ENCODE assay signal across 9 mouse cellular contexts in the genomic region with DNA sequence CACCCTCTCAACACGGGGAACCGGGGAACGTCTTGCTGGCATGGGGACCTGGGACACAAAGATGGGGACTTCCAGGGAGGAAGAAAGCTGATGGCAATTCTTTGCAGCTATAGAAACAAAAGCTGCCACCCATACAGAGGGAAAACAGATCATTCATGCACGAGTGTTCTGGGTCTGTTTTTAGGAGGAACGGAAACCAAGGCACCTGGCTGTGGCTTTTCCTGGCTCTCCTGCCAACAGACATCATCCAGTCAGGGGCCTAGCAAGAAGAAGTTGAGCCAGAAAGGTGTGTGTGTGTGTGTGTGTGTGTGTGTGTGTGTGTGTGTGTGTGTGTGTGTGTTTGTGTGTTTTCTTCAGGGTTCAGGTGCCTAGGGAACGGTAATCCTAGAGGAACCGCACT. TPM values are rescaled to one million over a fixed set of nuclear protein-coding genes. Genes with fewer than 3 reads are reported as not detected.
DNase-seq lines count a peak whose midpoint lies in the region; ATAC-seq and TF ChIP-seq lines count a peak whose summit lies in the region.
"Had no signal": no experiment of that assay in that cellular context is flagged by ENCODE, and none has a peak within 500 bp of the region (broad histone marks: within the 10 kb centered on the region; RNA-seq: fewer than 3 reads in every experiment).

TSS of gene Erich3 (plus strand) at position 315 of the 400 bp plus-strand sequence.

- peak; percentile 38; the same call in 1 of the 2 replicates for ATAC-seq in lung, embryonic 16.5 days (ENCODE audit: low read depth)
- ATAC-seq in intestine, postnatal 0 days: no peak
- no peak for ATAC-seq in stomach, embryonic 16.5 days (ENCODE audit: insufficient read depth, low FRiP score)
- no peak for ATAC-seq in activated CD4-positive, CD25-positive, alpha-beta regulatory T cell, adult 4 months

- intact Hi-C loops in gastrocnemius, adult 2 months (cut with DNase I): no loop called here
- intact Hi-C loops in gastrocnemius, postnatal 36 days (cut with DNase I): no loop called here

- peak within 1 kb of the TSS; percentile 42 for H3K4me2 ChIP-seq in lung, embryonic 16.5 days (ENCODE audit: low read depth, low read length)
- peak within 1 kb of the TSS; percentile 56 for H3K4me2 ChIP-seq in intestine, postnatal 0 days (replicated peaks; ENCODE audit: low read depth)
- peak within 1 kb of the TSS; percentile 52 for H3K4me2 ChIP-seq in stomach, embryonic 16.5 days (ENCODE audit: low read depth, low read length)

- 43% methylated on average over 5 of the region's 7 CpGs for WGBS in lung, embryonic 16.5 days
- 51% methylated on average over 7 of the region's 7 CpGs for WGBS in intestine, postnatal 0 days
- WGBS in stomach, embryonic 16.5 days: 23% methylated on average over 7 of the region's 7 CpGs

- peaks cover 31% of the 10 kb centered on the region for H3K27me3 ChIP-seq in lung, embryonic 16.5 days (ENCODE audit: control insufficient read depth, insufficient read depth, low read depth, low read length)
- peaks cover 15% of the 10 kb centered on the region; the same call in 1 of the 2 replicates for H3K27me3 ChIP-seq in intestine, postnatal 0 days (replicated peaks; ENCODE audit: control insufficient read depth, insufficient read depth, low read length)
- peaks cover 17% of the 10 kb centered on the region for H3K27me3 ChIP-seq in stomach, embryonic 16.5 days (ENCODE audit: control insufficient read depth, insufficient read depth, low read length)

- H3K27ac ChIP-seq in gastrocnemius, adult 2 months: no peak within 1 kb of the TSS
- no peak within 1 kb of the TSS for H3K27ac ChIP-seq in lung, embryonic 16.5 days (ENCODE audit: low read length)
- no peak within 1 kb of the TSS for H3K27ac ChIP-seq in intestine, postnatal 0 days (ENCODE audit: low read depth, low read length)
- no peak within 1 kb of the TSS for H3K27ac ChIP-seq in stomach, embryonic 16.5 days (ENCODE audit: low read length)

- TF ChIP-seq CTCF in gastrocnemius, adult 2 months (IDR thresholded peaks at IDR 0.05): no peak
- no peak for TF ChIP-seq CTCF in intestine, postnatal 0 days (IDR thresholded peaks at IDR 0.05; ENCODE audit: low read depth)

- no peak for DNase-seq in gastrocnemius, adult 2 months
- no peak for DNase-seq in gastrocnemius, postnatal 36 days
- DNase-seq in lung, adult 18-20 months: no peak
- no peak for DNase-seq in kidney, postnatal 25 days

- H3K4me3 ChIP-seq in gastrocnemius, adult 2 months: peak within 1 kb of the TSS; percentile 57
- H3K4me3 ChIP-seq in lung, embryonic 16.5 days (ENCODE audit: low read length): peak within 1 kb of the TSS; percentile 29
- 0 out of 2 replicates have a peak within 1 kb of the TSS, but pooled peaks have one; percentile 9 for H3K4me3 ChIP-seq in intestine, postnatal 0 days (ENCODE audit: low read depth, low read length)
- peak within 1 kb of the TSS; percentile 38 for H3K4me3 ChIP-seq in stomach, embryonic 16.5 days (replicated peaks; ENCODE audit: low read length)

- no peak within 1 kb of the TSS for H3K9ac ChIP-seq in lung, embryonic 16.5 days (ENCODE audit: low read length)
- H3K9ac ChIP-seq in intestine, postnatal 0 days (ENCODE audit: low read depth, low read length): no peak within 1 kb of the TSS
- peak within 1 kb of the TSS; percentile 39; the same call in 1 of the 2 replicates for H3K9ac ChIP-seq in stomach, embryonic 16.5 days (ENCODE audit: low read length)

- no peaks in the 10 kb centered on the region for H3K9me3 ChIP-seq in lung, embryonic 16.5 days (ENCODE audit: control insufficient read depth, low read length)
- H3K9me3 ChIP-seq in intestine, postnatal 0 days (ENCODE audit: control insufficient read depth): no peaks in the 10 kb centered on the region
- H3K9me3 ChIP-seq in stomach, embryonic 16.5 days (replicated peaks; ENCODE audit: control insufficient read depth, low read length): no peaks in the 10 kb centered on the region

- no peaks in the 10 kb centered on the region for H3K4me1 ChIP-seq in lung, embryonic 16.5 days (replicated peaks; ENCODE audit: control insufficient read depth, insufficient read depth, low read length)
- H3K4me1 ChIP-seq in intestine, postnatal 0 days (replicated peaks; ENCODE audit: control insufficient read depth, insufficient read depth, low read length): no peaks in the 10 kb centered on the region
- H3K4me1 ChIP-seq in stomach, embryonic 16.5 days (ENCODE audit: control insufficient read depth, insufficient read depth, low read length): no peaks in the 10 kb centered on the region

- no peaks in the 10 kb centered on the region for H3K36me3 ChIP-seq in lung, embryonic 16.5 days (ENCODE audit: control insufficient read depth, insufficient read depth, low read length)
- H3K36me3 ChIP-seq in intestine, postnatal 0 days (ENCODE audit: control insufficient read depth, insufficient read depth): no peaks in the 10 kb centered on the region
- H3K36me3 ChIP-seq in stomach, embryonic 16.5 days (ENCODE audit: control insufficient read depth, insufficient read depth, low read length): no peaks in the 10 kb centered on the region

RNA-seq across cellular contexts. Expression of gene Erich3, which starts in this region (rescaled TPM):
- under 1 TPM; 0.03 to 0.14 TPM for total RNA-seq in gastrocnemius, adult 2 months (2021)
- not detected for total RNA-seq in gastrocnemius, postnatal 36 days (2021)
- 0.23 and 0.25 TPM in 2 replicates for polyA plus RNA-seq in lung, embryonic 16.5 days (2015; fragmentation: Nextera tagmentation; extraction: Ambion mirVana)
- 0.08 and 0.12 TPM in 2 replicates for polyA plus RNA-seq in intestine, postnatal 0 days (2015; fragmentation: Nextera tagmentation; extraction: Ambion mirVana)
- polyA plus RNA-seq in stomach, embryonic 16.5 days (2015; fragmentation: Nextera tagmentation; extraction: Ambion mirVana): 0.10 and 0.21 TPM in 2 replicates
- not detected for polyA plus RNA-seq in activated CD4-positive, CD25-positive, alpha-beta regulatory T cell, adult 4 months (2017; shearing (Covaris generic))
- polyA plus RNA-seq: liver, embryonic 16.5 days had no signal

Comparison
In these comparisons a context has a peak if more than half of its experiments do, and no peak if none do; other contexts are left out.
1. Peak in ATAC-seq, H3K4me3 ChIP-seq and H3K4me2 ChIP-seq in lung, embryonic 16.5 days; RNA of the gene not detected or under 1 TPM.